Mouse (Mus musculus) kidney, postnatal 4 days (tissue): Measurements from ENCODE around the gene Cpt1a.

Source experiments
- DNase-seq, 2 experiments: peaks; one replicate each; pipeline ENCODE4 v3.0.0; 2021; ENCODE audit warnings: mixed read lengths in 2 of 2

The Cpt1a gene

GRCm38 (mm10) chr19:3373380-3373779 is 51.2 kb downstream of the Cpt1a start:
- peak; percentile 36 to 47 for DNase-seq

GRCm38 (mm10) chr19:3374028-3374427 is 51.9 kb downstream of the Cpt1a start:
- DNase-seq, result peak; percentile 42 to 49

GRCm38 (mm10) chr19:3375945-3376495 is 53.9 kb downstream of the Cpt1a start:
- no peak for DNase-seq

- peak; percentile 21 to 25 for DNase-seq
Observed at GRCm38 (mm10) chr19:3376966-3377715, 55.0 kb downstream of the Cpt1a start.

GRCm38 (mm10) chr19:3378614-3379013 is 56.5 kb downstream of the Cpt1a start:
- no peak for DNase-seq

- DNase-seq, result peak; percentile 16 to 23
Observed at GRCm38 (mm10) chr19:3388061-3388460, 65.9 kb downstream of the Cpt1a start.

GRCm38 (mm10) chr19:3388629-3389057 is 66.5 kb downstream of the Cpt1a start, which contains the start of gene Tesmin:
TSS of gene Tesmin (plus strand) at chr19:3388857.
- peak; percentile 97 to 98 for DNase-seq

- peak; percentile 93 to 95 for DNase-seq
Observed at GRCm38 (mm10) chr19:3389089-3389488, 67.0 kb downstream of the Cpt1a start.

GRCm38 (mm10) chr19:3392384-3392783 is 70.2 kb downstream of the Cpt1a start:
- DNase-seq, result no peak

- DNase-seq, result no peak
Observed at GRCm38 (mm10) chr19:3394216-3394615, 72.1 kb downstream of the Cpt1a start.

GRCm38 (mm10) chr19:3400057-3400456 is 77.9 kb downstream of the Cpt1a start:
- DNase-seq, result no peak

- no peak for DNase-seq
Observed at GRCm38 (mm10) chr19:3401504-3401903, 79.4 kb downstream of the Cpt1a start.

- DNase-seq, result no peak
Observed at GRCm38 (mm10) chr19:3401943-3402342, 79.8 kb downstream of the Cpt1a start.

- no peak for DNase-seq
Observed at GRCm38 (mm10) chr19:3402390-3402789, 80.3 kb downstream of the Cpt1a start.

GRCm38 (mm10) chr19:3404030-3404429 is 81.9 kb downstream of the Cpt1a start:
- no peak for DNase-seq

GRCm38 (mm10) chr19:3405531-3406281 is 83.6 kb downstream of the Cpt1a start:
- DNase-seq, result no peak

GRCm38 (mm10) chr19:3414268-3414733 is 92.2 kb downstream of the Cpt1a start, which contains the start of gene Gal:
TSS of gene Gal (minus strand) at chr19:3414544.
- DNase-seq, result peak; percentile 51 to 66

- DNase-seq, result peak in 1 of 2 experiments; percentile 13
Observed at GRCm38 (mm10) chr19:3419251-3419650, 97.1 kb downstream of the Cpt1a start.

GRCm38 (mm10) chr19:3422488-3422887 is 100.4 kb downstream of the Cpt1a start:
- DNase-seq, result no peak

GRCm38 (mm10) chr19:3422981-3423380 is 100.8 kb downstream of the Cpt1a start:
- DNase-seq, result no peak

- DNase-seq, result no peak
Observed at GRCm38 (mm10) chr19:3424214-3424613, 102.1 kb downstream of the Cpt1a start.

GRCm38 (mm10) chr19:3428057-3428830 is 106.1 kb downstream of the Cpt1a start:
- no peak for DNase-seq
